Mouse (Mus musculus) brain, embryonic 14.5 days (tissue): Measurements from ENCODE around the gene Gpr152.

Source experiments
- CTCF ChIP-seq: fragments of 200-500 bp; IDR thresholded peaks from 2 replicates; pipeline ENCODE4 v1.5.1; 2012; ENCODE audit warnings: inconsistent platforms, mild to moderate bottlenecking, moderate library complexity, borderline replicate concordance; ENCODE audit not compliant: insufficient read depth, insufficient read length; ENCODE audit errors: extremely low read depth
- POLR2A ChIP-seq: fragments of 200-500 bp; IDR thresholded peaks from 2 replicates; pipeline ENCODE4 v1.6.1; 2012; ENCODE audit warnings: mild to moderate bottlenecking, inconsistent platforms, borderline replicate concordance; ENCODE audit not compliant: poor library complexity, insufficient read depth, insufficient read length, severe bottlenecking; ENCODE audit errors: extremely low read depth

DNA sequence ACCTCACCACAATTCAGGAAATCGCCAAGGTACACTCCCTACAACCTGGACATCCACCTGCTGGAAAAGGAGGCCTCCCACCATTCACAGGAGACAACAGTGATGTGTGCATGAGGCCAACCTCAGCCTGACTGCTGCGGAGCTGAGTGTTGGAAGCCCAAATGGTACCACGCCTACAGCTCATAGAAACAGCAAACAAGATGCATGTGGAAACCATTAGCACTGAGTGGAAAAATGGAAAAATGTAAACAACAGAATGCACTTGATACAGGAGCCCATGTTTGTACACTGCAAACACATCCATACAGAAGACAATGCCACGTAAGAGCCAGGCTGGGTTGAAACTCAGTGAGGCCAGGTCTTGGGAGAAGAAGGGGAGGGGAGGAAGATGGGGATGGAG, 15.2 kb upstream of the Gpr152 start:
- TF ChIP-seq CTCF = no peak
- TF ChIP-seq POLR2A = no peak
